Mouse (Mus musculus) frontal cortex, postnatal 36 days (tissue): ENCODE results near the gene Lbx2.

ENCODE experiments used
- DNase-seq, 2 experiments: peaks; one replicate each; pipeline ENCODE4 v3.0.0; 2022; ENCODE audit warnings: low spot score in 2 of 2

Gene Lbx2

GRCm38 (mm10) chr6:83086121-83087035, at the start of gene Lbx2:
Gene Lbx2 (plus strand): TSS chr6:83086367.
- DNase-seq = no peak

- no peak for DNase-seq
These were observed 49.0 kb upstream of the Lbx2 start for GRCm38 (mm10) chr6:83037188-83037587.

- DNase-seq = peak; percentile 85 to 90
These were observed 47.6 kb upstream of the Lbx2 start for GRCm38 (mm10) chr6:83038496-83039012.

- no peak for DNase-seq
These were observed 45.6 kb upstream of the Lbx2 start for GRCm38 (mm10) chr6:83040601-83041000.

GRCm38 (mm10) chr6:83043561-83043960, 42.6 kb upstream of the Lbx2 start:
- DNase-seq = no peak

GRCm38 (mm10) chr6:83043993-83044392, 42.2 kb upstream of the Lbx2 start:
- no peak for DNase-seq

- DNase-seq = no peak
These were observed 41.4 kb upstream of the Lbx2 start for GRCm38 (mm10) chr6:83044742-83045141.

GRCm38 (mm10) chr6:83049367-83049766, 36.8 kb upstream of the Lbx2 start:
- DNase-seq = no peak

- peak; percentile 35 to 48 for DNase-seq
These were observed 32.8 kb upstream of the Lbx2 start for GRCm38 (mm10) chr6:83053136-83053960.

GRCm38 (mm10) chr6:83054074-83054851, 31.9 kb upstream of the Lbx2 start, which contains the start of gene Aup1:
Gene Aup1 (plus strand): TSS chr6:83054521.
- DNase-seq = peak; percentile 97 to 98

GRCm38 (mm10) chr6:83054871-83055431, 31.2 kb upstream of the Lbx2 start, which contains the start of gene Htra2:
Gene Htra2 (minus strand): TSS chr6:83055273.
- peak in 1 of 2 experiments; percentile 26 for DNase-seq

GRCm38 (mm10) chr6:83057790-83058189, 28.4 kb upstream of the Lbx2 start, which contains the start of gene Dqx1:
Gene Dqx1 (plus strand): TSS chr6:83057844.
- DNase-seq = no peak

- no peak for DNase-seq
These were observed 27.4 kb upstream of the Lbx2 start for GRCm38 (mm10) chr6:83058725-83059124.

- no peak for DNase-seq
These were observed 20.2 kb upstream of the Lbx2 start for GRCm38 (mm10) chr6:83065995-83066394.

- no peak for DNase-seq
These were observed 19.7 kb upstream of the Lbx2 start for GRCm38 (mm10) chr6:83066441-83066840.

GRCm38 (mm10) chr6:83068221-83068620, 17.9 kb upstream of the Lbx2 start:
- DNase-seq = no peak

- DNase-seq = no peak
These were observed 17.3 kb upstream of the Lbx2 start for GRCm38 (mm10) chr6:83068706-83069487.

- DNase-seq = no peak
These were observed 16.5 kb upstream of the Lbx2 start for GRCm38 (mm10) chr6:83069488-83070246.

- no peak for DNase-seq
These were observed 16.1 kb upstream of the Lbx2 start, which contains the start of gene Tlx2 for GRCm38 (mm10) chr6:83070247-83070310. Gene Tlx2 (minus strand): TSS chr6:83070293.
